Mouse (Mus musculus) left cerebral cortex, postnatal 36 days (tissue): ENCODE results near the gene Slc12a6. TPM values are rescaled to one million over a fixed set of nuclear protein-coding genes. Genes with fewer than 3 reads are reported as not detected.
"Not testable (repeated sequence)": the region's sequence is repeated elsewhere in the genome, so short reads cannot be mapped to it uniquely, and the experiment has no call there.

ENCODE experiments used
- DNase-seq, 2 experiments: peaks; one replicate each; pipeline ENCODE4 v3.0.0; 2021 to 2022; ENCODE audit warnings: low spot score in 2 of 2, mixed read lengths in 1 of 2
- intact Hi-C: fragments of 180-260 bp; cut with DNase I; formaldehyde crosslinking; loops from one replicate; pipeline ENCODE4 v1.15.1; 2025
- total RNA-seq, 2 experiments: library from RNA; stranded (reverse); gene quantifications; 2 replicates each; pipeline ENCODE4 v1.2.3; 2021

Gene Slc12a6
- total RNA-seq, 2 experiments from 2014 or later, result 114 to 134 TPM

DNA sequence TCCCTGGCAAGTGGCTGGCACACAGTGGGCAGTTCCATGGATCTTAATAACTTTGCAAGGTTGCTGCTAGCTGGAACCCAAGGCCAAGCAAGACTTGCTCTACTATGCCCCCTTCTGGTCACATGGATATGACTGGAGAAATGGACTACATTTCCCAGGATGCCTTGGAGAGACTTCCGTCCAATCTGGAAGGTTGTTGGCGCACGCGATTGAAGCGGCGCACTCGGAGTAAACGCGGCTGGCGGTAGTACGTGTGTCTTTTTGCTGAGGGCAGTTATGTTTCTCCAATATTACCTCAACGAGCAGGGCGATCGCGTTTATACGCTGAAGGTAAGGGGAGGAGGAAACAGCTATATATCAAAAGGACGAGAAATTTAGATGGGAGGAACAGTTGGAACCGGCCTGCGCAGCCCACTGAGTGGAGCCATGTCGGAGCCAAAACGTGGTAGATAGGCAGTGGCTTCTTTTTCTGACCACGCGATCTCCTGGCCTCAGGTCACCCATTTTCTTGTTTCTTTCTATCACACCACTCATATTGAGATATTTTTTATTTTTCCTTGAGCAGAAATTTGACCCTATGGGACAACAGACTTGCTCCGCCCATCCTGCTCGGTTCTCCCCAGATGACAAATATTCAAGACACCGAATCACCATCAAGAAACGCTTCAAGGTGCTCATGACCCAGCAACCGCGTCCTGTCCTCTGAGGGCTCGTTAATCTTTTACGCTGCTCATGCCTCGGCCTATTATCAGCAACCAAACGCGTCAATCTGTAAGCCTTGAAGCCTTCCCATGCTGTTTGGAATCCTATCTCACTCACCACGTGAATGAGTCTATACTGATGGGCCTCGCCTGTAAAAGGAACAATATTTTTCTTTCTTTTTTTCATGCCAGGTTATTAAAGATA is 3.6 kb upstream of the Slc12a6 start, which contains the start of gene Nop10:
TSS of gene Nop10 (plus strand) at position 179 of the 906 bp plus-strand sequence.
- intact Hi-C loops, result loop anchor here (5.0 kb wide), 2 partner anchors 90 to 105 kb away; partner anchors contain the start of gene Emc4
- DNase-seq, result peak; percentile 86 to 87

DNA sequence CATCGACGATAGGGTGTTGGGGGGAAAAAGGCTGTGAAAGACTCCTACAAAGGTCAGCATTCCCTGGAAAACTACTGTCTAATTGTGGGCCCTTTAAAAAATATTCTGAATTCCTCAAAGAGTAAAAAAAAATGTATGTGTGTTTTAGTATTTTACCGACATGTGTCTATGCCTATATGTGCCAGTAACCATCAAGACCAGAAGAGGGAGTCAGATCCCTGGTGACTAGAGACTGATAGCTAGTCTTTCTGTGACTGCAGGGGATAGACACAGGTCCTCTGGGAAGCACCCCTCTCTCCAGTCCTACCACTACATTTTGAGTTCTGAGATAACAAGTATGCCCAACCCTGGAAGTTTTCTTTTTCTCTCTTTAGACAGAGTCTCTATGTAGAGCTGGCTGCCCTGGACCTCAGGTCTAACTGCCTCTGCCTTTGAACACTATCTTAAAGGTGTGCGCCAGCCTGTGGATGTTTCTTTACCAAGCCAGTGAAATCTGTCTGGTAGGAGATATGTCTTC is 2.8 kb upstream of the Slc12a6 start:
- DNase-seq, result no peak
- intact Hi-C loops, result loop anchor here (5.0 kb wide), 2 partner anchors 89 to 104 kb away; partner anchors contain the start of gene Emc4

DNA sequence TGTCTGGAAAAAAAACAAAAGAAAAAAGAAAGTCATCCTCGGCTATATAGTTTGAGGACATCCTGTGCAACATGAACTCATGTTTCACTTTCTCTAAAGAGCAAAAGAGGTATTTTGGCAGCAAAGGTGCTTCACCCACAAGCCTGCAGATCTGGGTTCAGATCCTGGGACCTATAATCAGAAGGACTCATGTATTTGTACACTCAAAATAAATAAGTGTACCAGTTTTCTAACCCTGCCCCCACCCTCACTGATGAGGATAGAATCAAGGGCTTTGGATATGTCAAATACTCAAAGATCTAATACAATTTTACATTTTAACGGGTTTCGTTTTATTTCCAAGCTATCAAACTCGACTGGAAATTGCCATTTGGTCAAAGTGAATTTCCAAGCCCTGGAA is 1.3 kb upstream of the Slc12a6 start:
- intact Hi-C loops, result loop anchor here (5.0 kb wide), 2 partner anchors 88 to 103 kb away; partner anchors contain the start of gene Emc4
- no peak for DNase-seq

DNA sequence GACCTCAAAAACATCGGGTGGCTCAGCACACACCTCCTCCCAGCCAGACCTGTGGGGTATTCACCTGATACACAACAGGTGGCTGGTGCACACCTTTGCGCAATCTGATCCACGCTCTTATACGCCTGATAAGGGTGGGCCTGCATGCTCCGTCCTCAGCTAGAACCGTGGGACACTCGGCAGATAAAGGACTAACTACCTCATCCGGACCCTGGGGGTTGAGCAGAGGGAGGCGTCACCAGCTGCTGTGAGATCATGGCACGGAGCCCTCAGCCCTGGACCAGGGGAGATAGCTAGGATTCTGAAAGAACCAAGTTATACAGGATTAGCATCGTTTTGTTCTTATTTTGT is 592 bp downstream of the Slc12a6 start, which contains the start of gene Gm21985:
TSS of gene Gm21985 (plus strand) at position 73 of the 351 bp plus-strand sequence.
- intact Hi-C loops, result loop anchor here (2.0 kb wide), 1 partner anchor 25 kb away; no protein-coding TSS in a partner anchor
- peak in 1 of 2 experiments; percentile 46 for DNase-seq

DNA sequence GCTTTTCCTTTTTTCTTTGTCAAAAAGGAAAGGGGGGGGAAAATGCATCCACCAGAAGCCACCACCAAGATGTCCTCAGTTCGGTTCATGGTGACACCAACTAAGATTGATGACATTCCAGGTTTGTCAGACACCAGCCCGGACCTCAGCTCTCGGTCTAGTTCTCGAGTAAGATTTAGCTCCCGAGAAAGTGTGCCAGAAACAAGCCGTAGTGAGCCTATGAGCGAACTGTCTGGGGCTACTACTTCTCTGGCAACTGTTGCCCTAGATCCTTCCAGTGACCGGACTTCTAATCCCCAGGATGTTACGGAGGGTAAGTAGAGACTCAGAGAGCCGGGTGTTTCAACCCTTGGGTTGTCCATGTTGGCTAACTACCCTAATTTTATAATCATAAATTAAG is 1.2 kb downstream of the Slc12a6 start:
- no peak for DNase-seq
- intact Hi-C loops, result loop anchor here (2.0 kb wide), 1 partner anchor 26 kb away; no protein-coding TSS in a partner anchor

DNA sequence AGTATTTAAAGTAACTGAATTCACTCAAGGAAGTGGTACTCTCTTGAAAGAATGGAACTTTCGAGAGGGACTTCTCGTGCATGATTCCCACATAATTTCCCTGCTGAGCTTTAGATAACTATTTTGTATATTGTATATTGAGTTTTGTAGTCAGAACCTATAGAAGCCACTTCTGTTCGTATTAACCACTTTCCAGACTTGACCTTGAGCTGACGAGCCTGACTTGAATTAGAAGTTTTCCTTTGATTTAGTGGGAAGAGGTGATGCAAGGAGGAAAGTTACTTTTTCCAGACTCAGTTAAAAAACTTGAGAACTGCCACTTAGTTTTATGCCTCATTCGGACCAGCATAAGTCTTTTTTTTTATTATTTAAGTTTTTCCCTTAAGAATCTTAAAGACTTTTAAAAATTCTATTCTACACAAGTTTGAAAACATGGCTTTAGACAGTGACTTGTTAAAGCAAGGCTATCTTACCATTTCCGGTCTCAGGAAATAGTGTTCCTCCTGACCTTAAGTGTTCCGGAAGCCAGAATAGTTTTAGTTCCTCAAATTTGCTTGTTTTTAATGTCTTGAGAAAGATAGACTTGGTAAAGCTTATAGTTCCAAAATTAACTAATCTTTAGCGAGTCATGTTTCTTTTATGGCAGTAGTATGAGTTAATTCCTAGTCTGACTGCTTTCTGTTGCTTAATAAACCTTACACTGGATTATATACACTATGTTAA is 2.1 kb downstream of the Slc12a6 start:
- intact Hi-C loops, result loop anchor here (2.0 kb wide), 1 partner anchor 27 kb away; no protein-coding TSS in a partner anchor
- DNase-seq, result no peak

DNA sequence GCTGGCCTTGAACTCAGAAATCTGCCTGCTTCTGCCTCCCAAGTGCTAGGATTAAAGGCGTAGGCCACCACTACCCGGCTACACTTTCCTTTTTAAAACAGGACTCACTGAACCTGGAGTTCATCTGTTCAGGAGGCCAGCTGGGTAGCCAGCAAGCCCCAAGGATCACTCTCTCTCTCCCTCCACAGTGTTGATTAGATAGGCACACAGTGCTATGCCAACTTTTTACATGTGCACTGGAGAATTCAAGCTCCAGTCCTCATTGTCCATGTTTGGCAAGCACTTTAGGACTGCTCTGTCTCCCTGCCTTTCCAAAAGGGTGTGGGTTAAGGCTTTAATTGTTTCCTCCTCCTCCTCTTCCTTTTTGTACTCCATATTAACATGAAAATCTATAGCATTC is 4.4 kb downstream of the Slc12a6 start:
- intact Hi-C loops, result no loop called here
- no peak for DNase-seq

DNA sequence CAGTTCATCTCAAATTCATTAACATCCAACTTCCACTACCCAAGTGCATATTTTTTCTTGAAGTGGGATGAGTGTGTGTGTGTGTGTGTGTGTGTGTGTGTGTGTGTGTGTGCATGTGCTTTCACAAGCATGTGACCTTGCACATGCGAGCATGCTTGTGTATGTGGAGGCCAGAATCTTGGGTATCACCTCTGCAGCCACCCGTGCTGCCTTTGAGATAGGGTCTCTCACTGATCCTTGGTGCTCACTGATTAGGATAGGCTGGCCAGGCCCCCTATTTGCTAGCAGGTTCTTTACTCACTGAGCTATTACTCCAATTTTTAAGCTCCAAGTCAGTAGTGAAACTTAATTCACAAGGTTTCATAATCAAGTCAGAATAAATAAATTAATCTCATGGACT is 7.3 kb downstream of the Slc12a6 start:
- intact Hi-C loops, result no loop called here
- no peak for DNase-seq

DNA sequence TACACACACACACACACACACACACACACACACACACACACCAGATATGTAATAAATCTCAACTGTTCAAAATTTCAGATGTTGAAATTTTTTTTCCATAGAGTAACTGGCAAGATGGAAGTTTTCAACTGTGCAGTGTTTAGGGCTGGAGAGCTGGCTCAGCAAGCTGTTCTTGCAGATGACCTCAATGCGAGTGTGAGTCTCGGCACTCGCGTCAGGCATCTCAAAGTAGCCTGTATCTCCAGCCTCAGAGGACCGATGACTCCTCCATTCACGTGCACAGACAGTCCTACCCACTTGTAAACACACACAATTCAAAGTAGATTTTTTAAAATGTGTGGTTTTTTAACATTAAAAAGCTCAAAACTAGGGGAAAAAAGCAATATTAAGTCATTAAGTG is 7.8 kb downstream of the Slc12a6 start:
- DNase-seq, result no peak
- intact Hi-C loops, result no loop called here

DNA sequence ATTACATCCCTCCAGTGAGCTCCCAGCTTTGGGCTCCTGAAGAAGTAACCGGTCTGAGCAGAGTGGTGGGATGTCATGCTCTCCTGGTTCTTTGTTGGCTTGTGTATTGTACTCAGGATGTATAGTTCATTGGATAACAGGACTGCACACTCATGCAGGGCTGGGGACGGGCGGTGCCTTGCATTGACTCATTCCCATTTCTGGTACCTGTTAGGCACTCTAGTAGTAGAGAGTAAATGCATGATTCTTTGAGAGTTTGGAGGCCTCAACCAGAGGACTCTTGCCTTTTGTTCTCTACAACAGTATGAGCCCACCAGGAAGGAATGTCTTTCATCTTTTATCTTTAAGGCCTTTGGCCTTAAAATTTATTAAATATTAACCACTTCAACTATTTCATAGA is 11.2 kb downstream of the Slc12a6 start:
- DNase-seq, result no peak

DNA sequence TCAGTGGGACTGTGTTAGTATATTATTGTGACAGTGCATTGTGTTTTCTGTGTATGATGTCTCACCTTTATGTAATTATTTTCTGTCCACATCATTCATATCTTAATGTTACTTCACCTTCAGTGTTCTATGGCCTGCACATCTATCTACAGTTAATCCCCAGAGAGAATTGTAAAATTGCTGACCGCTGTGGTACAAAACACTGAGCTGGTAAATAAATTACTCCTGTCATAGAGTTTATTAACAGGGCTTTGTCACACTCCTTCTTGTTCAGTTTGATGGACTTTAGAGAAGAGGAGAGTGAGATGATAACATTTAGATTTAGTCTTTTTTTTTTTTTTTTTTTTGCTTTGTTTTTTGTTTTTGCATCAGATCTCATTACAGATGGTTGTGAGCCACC is 17.2 kb downstream of the Slc12a6 start:
- no peak for DNase-seq
- intact Hi-C loops, result no loop called here

More for the DNA sequence above, 11.2 kb downstream of the Slc12a6 start:
- intact Hi-C loops, result no loop called here

DNA sequence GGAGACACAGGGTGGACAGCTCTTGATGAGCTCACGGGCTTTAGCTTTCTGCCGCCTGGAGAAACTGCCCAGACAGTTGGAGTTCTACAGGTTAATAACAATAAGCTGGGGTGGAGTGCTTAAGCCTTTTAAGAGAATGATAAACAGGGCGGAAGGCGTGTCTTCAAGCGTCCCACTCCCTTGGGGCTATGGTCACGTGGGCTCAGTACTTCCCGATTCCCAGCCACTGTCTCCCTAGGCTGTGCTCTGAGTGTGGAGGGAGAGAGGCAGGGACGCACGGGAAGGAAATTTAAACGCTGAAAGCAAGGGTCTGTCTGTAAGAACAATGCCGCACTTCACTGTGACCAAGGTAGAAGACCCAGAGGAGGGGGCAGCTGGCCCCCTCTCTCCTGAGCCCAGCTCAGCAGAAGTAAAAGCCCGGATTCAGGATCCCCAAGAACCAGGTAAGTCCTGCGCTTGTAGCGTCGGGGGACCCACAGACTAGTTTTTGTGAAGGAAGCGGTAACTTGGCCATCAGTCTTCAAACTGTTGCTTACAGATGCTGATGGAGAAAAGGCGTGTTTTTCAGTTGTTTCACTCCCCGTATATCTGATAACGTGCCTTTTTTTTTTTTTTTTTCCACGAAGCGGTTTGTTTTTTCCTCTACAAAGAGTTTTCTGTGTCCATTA is 18.9 kb downstream of the Slc12a6 start:
- intact Hi-C loops, result no loop called here
- peak in 1 of 2 experiments; percentile 27 for DNase-seq

DNA sequence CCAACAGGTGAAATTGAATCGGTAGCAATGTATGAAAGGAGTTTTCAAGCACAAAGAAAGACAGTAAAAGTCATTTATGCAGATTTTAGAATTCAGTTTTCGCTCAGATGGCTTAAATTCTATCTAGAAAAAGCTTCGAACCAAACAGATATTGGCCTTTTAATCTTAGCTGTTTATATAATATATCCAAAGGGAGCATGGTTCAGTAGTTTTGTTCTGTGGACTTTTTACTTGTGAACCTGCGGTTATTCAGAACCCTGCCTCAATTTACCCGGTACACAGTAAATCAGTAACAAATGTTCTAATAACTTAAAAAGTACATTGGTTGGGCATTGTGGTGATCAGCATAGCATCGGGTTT is 19.4 kb downstream of the Slc12a6 start:
- intact Hi-C loops, result no loop called here
- no peak for DNase-seq

DNA sequence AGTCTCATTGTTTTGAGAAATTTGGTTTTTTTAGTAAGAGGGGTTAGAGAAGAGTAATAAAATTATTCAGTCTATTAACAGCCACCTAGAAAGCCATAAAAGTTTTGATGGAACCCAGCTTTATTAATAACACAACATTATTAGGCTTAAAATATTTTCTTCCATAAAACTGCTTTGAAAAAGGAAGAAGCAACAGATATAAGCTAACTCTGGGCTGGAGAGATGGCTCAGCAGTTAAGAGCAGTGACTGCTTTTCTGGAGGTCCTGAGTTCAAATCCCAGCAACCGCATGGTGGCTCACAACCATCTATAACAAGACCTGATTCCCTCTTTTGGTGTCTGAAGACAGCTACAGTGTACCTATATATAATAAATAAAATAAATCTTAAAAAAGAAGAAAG is 20.4 kb downstream of the Slc12a6 start:
- intact Hi-C loops, DNase-seq: not testable (repeated sequence)

DNA sequence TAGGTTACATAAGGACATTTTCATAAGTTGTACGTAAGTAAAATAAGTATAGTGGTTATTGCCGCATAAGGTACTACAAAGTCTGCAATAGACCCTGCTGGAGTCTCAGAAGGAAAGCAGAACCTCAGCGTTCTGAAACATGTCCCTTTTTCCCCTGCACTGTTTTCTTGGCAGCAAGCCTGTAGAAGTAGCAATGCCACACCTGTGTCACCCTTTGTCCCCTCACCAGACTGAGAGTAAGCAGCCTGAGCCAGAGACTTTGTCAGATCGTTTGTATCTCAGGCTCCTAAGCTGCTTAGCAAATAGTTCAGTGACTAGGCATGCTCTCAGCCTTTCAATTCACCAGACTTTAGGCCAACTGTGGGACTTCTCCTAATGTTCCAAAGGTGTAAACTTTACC is 21.4 kb downstream of the Slc12a6 start:
- intact Hi-C loops, result no loop called here
- DNase-seq, result no peak

DNA sequence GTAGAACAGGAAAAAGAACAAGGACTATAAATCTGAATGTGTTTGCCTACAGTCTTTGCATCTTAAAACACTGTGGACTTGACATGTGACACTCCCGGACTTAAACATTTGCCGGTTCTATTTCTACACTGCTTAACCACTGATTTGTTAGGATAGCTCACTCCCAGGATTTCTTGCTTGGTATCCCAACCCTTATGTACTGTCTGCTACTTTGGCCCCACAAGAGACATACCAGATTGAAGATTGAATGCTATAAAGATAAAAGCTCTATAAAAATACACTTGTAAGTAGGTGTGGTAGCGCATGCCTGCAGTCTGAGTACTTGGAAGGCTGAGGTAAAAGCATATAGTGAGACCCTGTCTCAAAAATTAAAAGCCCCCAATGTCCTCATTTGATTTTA is 23.9 kb downstream of the Slc12a6 start:
- DNase-seq, result no peak
- intact Hi-C loops, result no loop called here

DNA sequence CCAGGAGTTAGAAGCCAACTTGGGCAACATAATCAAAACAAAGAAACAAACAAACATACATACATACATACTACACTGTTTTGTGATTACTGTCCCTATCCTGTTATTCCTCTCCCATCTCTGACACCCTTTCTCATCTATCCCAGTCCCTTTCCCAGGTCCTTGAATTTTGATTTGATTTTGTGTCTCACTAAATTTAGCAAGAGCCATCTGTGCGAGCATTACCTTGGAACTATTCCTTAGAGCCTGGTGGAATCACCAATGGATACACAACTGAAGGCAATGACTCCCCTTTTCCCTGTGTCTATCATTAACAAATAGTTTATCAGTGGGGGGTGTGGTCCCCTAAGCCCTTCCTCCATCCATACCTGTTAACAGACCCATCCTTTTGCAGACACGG is 27.2 kb downstream of the Slc12a6 start:
- DNase-seq, result no peak
- intact Hi-C loops, result no loop called here

DNA sequence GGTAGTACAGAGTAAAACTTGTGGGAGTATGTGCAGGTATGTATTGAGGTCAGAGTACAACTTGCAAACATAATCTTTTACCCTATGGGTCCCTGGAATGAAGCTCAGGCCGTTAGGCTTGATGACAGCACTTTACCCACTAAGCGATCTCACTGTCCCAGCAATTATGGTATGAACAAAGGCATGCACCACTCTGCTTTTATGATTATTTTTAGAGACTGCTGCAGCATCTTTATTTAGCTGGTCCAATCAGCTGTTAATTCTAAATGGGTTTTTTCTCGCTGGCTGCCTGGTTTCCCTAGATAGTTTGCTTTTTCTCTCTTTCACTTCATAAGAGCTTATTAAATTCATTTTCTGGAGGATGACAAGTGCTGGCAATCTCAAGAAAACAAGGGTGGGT is 30.6 kb downstream of the Slc12a6 start:
- intact Hi-C loops, result no loop called here
- DNase-seq, result no peak

DNA sequence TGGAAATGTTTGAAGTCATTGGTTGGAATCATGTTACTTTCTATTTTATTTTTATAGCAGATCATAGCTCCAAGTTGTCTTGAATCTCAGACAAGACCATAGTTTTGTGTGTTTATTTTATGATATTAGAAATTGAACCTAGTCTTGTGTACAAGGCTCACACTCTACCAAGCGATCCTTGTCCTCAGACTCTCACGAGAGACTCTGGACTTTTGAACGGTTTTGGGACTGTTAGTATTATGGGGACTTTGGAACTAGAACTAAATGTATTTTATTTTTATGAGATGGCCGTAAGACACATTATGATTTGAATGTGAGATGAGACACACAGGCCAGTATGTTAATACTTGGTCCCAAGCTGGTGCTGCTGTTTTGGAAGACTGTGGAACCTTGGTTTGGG is 32.6 kb downstream of the Slc12a6 start:
- DNase-seq, result no peak
- intact Hi-C loops, result no loop called here

DNA sequence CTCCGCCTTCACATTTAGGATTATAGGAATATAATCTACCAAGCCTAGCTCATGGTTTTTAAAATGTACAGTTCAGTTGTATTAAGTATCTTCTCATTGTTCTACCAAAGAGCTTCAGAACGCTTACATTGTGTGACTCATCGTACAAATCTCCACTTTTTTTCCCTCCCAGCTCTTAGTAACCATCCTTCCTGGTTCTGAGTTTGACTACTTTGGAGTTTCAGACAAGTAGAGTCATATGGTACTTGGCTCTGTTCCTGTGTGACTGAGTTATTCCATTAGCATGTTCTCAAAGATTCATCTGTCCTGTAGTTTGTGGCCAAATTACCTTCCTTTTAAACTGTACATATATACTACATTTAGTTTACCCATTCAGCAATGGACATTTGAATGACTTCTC is 43.0 kb downstream of the Slc12a6 start:
- no peak for DNase-seq
- intact Hi-C loops, result no loop called here
